Mouse (Mus musculus): Measurements from ENCODE around the gene Ypel1.

Gene Ypel1

DNA sequence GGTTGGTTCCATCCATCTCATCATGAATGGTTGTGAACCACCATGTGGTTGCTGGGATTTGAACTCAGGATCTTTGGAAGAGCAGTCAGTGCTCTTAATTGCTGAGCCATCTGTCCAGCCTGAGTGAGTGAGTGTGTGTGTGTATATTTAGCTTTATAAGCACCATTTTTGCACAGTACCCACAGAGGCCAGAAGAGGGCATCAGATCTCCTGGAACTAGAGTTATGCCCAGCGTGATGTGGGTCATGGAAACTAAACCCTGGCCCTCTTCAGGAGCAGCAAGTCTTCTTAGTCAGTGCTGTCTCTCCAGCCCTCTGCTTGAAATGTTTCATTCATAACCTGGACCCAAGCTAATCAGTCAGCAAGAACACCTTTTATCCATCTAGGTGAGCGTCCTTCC, 6.8 kb downstream of the Ypel1 start:
- no peak for TF ChIP-seq GATA4 (IDR thresholded peaks at IDR 0.05; ENCODE audit: insufficient replicate concordance, low read length)

DNA sequence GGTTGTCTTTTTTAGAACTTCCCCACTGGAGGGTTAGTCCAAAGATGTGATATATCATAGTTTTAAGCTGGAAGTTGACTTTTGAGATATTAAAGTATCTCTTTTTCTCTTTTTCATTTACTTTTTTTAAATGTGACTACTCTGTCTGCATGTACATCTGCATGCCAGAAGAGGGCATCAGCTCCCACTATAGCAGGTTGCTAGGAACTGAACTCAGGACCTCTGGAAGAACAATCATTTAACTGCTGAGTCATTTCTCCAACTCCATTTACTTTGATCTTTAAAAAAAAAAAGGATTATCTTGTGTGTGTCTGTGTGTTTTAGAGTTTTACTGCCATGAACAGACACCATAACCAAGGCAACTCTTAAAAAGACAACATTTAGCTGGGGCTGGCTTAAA, 7.4 kb downstream of the Ypel1 start:
- no peak for TF ChIP-seq GATA4 (IDR thresholded peaks at IDR 0.05; ENCODE audit: insufficient replicate concordance, low read length)

DNA sequence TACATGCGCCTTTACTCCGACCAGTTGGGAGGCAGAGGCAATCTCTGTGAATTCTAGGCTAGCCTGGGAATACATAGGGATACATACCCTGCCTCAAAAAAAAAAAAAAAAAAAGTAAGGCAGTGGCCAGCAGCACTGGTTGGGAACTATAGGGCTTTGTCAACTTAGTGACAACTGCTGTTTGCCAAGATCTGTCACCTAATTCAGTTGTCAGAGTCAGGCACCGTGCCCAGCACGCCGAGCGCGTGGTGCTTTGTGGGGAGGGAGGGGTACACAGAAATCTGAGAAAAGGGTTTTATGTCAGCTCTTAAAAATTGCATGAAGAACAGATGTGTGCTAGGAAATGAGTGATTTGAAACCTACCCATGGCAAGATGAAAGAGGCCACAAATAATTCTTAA, 8.6 kb downstream of the Ypel1 start:
- TF ChIP-seq GATA4 (IDR thresholded peaks at IDR 0.05; ENCODE audit: insufficient replicate concordance, low read length): no peak

DNA sequence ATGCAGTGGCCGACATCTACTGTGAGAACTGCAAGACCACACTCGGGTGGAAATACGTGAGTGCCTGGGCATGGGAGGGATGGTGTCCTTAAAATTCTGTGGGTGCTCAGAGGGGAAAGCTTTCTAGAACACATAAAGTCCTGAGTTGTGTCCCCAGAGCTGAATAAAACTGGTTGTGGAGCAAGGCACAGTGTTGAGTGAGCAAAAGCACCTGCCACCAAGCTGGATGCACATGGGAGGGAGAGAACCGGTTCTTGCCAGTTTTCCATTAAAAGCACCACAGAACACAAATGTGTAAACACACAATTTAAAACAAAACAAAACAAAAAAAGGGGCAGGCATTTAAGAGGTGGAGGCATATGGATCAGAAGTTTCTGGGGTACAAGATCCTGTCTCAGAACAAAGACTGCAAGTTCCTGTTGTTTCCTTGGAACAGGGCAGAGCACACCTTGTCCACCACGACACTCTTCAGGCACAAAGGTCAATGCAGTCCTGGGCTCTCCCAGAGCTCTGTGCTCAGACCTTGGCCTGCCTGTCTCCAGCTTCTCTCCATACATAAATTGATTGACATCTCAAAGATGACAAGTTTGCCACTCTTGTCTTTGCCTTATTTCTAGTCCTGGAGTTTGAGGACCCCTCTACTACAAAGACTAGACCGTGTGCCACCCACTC, 12.8 kb downstream of the Ypel1 start:
- no peak for TF ChIP-seq GATA4 (IDR thresholded peaks at IDR 0.05; ENCODE audit: insufficient replicate concordance, low read length)

DNA sequence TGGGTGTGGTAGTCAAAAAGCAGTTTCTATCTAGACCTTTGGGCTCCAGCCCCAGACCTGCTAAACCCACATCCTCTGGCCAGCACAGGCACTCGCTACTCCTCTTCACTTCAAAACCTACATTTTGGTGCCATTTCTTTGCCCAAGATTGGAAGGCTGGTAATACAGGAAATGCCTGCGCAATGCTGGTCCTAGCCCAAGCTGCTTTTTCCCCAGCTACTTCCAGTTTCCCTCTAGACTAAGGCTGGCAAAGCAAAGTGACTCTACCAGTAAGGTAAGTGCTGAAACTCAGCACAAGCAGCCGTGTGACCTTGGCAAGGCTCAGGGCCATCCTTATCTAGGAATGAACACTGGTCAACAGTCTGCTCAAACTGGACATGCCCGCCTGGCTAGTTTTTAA, 16.1 kb downstream of the Ypel1 start:
- TF ChIP-seq GATA4 (IDR thresholded peaks at IDR 0.05; ENCODE audit: insufficient replicate concordance, low read length): no peak

DNA sequence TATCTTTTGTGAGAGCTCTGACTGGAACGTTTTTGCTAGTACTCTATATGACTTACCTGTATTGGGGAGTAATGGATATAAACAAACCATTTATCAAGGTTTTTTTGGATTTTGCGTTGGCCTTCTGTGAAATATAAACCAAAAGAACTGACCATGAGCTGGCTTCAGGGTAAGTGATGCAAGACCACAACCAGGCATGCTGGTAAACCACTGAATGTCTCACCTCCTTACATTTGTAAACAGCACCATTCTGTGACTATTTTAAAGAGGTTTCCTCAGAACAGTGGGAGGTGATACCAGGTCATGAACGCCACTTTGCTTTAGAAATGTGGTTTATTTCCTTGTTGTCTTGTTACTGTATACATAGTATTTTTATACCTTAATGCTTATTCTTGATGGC, 16.7 kb downstream of the Ypel1 start:
- no peak for TF ChIP-seq GATA4 (IDR thresholded peaks at IDR 0.05; ENCODE audit: insufficient replicate concordance, low read length)

DNA sequence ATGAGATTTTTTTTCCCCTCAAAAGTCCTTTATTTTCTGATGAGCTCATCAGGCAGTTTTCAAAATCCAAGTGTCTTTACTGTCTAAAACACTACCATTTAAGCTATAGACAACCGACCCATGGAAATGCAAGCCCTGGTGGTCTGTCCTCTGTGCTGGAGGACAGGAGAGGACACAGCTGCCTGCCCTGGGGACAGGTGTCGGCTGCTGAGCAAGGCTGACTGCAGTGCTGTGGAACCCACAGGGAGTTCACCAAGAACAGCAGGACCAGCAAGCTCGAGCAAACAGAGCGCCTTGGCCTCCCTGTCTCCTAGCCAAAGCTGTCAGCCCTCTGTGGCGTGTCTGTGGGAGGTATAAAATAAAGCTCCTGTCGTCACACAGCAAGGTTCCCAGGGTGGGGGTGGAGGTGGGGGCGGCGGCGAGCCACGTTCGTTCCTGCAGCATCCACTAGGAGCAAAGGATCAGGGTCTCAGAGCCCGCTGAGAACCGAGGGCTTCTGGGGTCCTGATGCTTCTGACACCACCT, 17.2 kb downstream of the Ypel1 start:
- no peak for TF ChIP-seq GATA4 (IDR thresholded peaks at IDR 0.05; ENCODE audit: insufficient replicate concordance, low read length)

DNA sequence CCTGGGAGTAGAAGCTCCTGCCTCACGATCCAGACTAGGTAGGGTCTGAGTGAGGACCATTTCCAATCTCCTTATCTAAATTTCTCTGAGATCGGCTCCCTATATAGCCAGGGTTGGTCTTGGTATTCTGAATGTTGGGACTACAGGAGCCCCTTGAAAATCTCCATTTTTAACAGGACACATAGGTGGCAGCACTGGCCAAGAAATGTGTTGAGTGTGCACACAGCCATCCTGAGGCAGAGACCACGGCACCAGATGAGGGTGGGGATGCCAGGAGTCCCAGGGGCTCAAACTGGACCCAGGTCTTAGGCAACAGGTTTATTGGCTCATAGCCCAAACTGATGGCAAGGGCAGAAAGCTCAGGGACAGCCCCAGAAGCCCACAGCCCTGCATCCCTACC, 18.9 kb downstream of the Ypel1 start:
- TF ChIP-seq GATA4 (IDR thresholded peaks at IDR 0.05; ENCODE audit: insufficient replicate concordance, low read length): no peak

DNA sequence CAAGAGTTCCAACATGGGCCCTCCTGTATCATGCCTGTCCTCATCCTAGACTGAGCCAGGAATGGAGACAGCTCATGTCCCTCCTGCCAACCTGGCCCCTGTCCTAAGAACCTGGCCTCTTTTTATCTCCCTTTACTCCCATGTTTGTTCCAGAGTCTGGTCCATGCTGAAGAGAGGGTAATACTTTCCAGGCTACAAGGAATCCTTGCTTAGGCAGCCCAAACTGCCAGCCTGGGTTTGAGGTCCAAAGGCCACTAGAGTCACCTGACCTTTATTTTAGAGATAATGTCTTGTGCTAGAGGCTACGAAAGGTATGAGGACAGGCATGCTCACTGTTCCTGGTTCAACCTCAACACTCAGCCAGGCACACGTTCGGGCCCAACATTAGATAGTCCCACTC, 27.4 kb downstream of the Ypel1 start:
- TF ChIP-seq GATA4 (IDR thresholded peaks at IDR 0.05; ENCODE audit: insufficient replicate concordance, low read length): no peak

DNA sequence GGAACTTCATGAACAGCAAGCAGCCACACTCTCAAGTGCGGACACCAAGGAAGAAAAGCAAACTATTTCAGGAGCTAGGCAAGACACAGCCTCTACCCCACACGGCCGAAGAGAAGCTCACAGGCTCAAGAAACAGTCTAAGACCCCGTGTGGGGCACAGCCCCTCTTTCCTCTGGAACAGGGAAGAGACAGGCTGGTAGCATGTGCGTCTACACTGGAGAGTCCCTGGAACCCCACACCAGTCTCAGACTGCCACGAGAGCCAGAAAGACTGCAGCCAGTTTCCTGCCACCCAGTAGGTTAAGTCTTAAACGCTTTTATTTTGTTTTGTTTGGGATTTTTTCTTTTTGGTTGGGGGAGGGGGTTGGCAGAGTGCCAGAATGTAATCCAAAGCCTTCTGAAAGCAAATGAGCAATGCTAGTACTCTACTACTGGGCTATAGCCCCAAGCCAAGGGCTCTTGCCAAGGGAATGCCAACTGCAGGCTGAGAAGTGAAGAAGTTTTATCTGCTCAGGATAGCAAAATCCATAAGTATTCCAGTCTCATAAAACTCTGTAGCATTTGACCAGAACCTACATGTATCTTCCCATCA, 33.2 kb downstream of the Ypel1 start:
- no peak for TF ChIP-seq GATA4 (IDR thresholded peaks at IDR 0.05; ENCODE audit: insufficient replicate concordance, low read length)

DNA sequence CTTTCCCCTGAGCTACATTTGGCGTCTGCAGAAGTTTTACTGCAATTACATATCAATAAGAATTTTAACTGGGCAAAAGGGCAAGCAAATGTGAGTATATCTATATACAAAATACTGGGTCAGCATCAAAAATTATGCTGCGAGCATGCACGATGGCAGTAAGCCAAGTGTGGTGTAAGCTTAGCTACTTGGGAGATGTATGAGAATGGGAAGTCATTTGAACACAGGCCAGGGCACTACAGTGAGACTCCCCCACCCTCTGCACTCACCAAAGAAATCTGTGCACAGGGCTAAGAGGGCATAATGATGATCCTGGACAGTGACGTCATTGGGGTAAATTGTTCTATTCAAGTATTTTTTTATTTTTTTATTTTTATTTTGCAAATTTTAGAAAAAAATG, 35.1 kb downstream of the Ypel1 start:
- TF ChIP-seq GATA4 (IDR thresholded peaks at IDR 0.05; ENCODE audit: insufficient replicate concordance, low read length): no peak

DNA sequence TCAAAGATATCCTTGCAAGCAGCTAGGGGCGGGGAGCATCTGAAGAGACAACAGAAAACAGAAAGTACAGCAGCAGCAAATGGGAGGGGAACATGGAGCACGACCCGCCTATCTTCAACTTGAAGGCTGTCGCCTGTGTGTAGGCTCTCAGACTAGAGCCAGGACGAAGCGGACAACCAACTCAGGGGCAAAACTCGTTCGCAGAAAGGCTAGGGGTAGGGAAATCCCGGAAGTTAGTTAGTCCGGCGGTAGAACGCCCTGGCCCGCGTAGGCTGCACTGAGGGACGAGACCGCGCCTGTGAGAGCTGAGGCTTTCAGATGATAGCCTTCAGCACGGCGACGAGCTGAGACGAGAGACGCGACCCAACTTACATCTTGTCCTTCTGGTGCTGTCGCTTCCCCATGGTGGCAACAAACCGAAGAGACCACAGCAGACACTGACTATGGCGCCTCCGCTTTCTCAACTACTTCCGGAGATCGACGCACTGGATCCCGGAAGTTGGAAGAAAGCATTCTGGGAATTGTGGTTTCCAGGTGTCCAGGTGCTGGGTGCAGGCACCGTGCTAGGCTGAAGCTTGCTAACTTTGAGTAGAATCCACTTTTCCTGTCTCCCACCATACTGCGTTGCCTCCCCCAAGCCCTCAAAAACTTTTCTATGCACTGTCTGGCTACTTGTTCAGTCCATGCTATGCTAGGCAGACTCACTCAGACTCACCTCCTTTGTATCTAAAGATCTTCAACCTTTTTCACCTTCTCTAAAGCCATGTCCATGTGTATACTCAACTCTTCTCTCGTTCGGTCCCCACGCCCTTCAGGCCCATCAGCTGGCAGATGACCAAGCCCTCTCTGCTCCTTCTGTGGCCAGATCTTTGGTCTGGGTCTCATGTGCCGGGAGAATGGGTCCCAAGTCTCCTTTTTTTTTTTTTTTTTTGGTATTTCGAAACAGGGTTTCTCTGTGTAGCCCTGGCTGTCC, 41.6 kb downstream of the Ypel1 start, which contains the start of gene Ppil2:
TSS of gene Ppil2 (minus strand) at position 487 of the 973 bp plus-strand sequence.
- TF ChIP-seq GATA4 (IDR thresholded peaks at IDR 0.05; ENCODE audit: insufficient replicate concordance, low read length): no peak

DNA sequence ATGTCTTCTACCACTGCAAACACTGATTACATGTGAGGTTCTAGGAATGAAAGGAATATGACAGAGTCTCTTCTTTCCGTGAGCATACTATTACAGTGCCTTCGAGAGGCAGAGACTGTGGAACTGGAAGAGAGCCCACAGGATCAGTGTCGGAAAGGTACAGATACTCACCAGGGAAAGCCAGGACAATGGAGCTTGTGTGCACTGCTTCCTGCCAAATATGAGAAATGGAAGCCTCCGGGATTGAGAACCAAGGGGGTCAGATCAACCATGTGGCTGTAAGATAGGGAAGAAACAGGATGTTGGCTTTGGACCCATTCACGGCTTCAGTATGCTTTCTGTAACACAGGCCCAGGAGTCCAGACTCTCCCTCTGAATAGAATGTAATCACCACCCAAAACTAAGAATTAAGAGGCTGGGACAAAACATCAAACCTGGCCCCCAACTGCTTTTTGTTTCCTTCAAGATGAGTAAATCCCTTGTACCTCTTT, 47.9 kb downstream of the Ypel1 start:
- TF ChIP-seq GATA4 (IDR thresholded peaks at IDR 0.05; ENCODE audit: insufficient replicate concordance, low read length): peak; percentile 47; the same call in 1 of the 2 replicates

DNA sequence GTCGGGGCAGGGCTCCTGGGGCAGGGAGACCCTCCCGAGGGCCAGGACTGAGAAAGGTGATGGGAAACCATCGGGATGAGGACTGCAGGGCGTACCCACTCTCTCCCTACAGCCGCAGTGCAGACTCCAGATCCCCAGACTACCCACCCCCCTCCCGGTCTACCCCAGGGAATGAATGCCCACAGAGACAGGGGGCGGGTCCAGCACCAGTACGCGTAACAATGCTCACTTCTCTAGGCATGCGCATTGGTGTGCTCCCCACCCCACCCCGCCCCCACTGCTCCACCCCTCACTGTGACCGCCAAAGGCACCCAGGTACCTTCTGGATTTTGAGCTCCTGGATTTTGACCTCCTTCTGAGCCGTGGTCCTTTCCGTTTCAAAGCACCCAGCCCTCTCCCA, 52.1 kb downstream of the Ypel1 start:
- TF ChIP-seq GATA4 (IDR thresholded peaks at IDR 0.05; ENCODE audit: insufficient replicate concordance, low read length): no peak

DNA sequence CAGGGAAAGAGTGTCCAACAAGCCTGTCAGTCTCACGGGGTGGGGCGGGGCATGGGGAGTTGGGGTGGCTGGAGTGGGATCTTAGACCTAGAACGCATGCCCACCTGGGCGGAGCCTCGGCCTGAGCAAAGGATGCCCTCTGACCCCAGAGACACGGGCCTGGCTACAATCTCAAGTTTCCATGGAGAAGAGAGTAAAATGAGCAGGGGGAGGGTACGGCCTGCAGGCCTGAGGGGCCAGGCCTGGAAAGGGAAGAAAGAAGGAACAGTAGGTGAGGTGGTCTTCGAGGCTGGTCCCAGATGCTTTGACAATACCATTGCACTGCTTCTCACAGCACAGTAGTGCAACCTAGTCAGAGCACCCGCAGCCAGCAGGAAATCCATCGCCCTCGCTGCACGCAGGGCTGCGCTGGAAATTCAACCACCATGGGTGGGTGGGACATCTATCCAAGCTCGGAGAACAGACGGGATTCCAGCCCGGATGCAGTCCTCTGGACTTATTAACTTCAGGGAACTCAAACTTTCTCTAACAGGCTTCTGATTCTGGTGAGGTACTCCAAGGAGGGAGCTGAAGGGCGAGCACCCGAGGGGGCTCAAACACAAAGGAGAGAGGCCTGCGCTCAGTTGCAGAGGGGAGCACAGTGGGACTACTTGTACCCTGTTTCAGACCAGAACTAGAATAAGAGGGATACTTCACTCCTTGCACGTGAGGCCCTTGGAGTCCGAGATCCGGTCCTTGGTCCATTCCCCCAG, 54.8 kb downstream of the Ypel1 start:
- no peak for TF ChIP-seq GATA4 (IDR thresholded peaks at IDR 0.05; ENCODE audit: insufficient replicate concordance, low read length)

All from liver, adult (tissue).